Mouse (Mus musculus): ENCODE measurements at regions not wholly inside any gene's neighbourhood (a gene's known extent, or its start where the extent isn't known, plus 50 kb on each side); places are given as distances from the start of the nearest gene placed in this dataset.
A peak's percentile ranks its signal among the peaks of the same experiment; 100 is the strongest.

DNA sequence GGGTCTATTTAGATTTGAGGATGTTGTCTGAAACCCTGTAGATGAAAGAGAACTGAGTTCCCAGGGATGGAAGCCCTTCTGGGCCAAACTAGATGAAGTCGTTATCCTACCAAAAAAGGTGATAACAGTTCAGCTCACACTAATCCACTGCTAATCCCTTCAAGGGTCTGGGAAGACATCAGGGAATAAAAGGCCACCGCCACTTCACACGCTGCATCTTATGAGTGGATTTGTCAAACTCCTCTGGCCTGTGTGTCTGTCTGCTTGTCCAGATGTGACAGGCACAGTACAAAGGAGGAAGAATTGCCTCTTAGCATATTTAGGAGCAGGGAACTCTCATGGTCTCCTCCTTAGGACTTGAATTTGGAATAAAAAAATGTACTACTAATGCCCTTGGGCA, 171.2 kb upstream of the Tshz3 start:
- no peak for DNase-seq (ENCODE audit: low spot score, missing footprints)
- no peak overlapping the region for H3K4me3 ChIP-seq (ENCODE audit: low read depth, low read length)
- peaks cover 6% of the 10 kb centered on the region; the same call in 1 of the 2 replicates for H3K4me1 ChIP-seq (ENCODE audit: control insufficient read depth, insufficient read depth, low read length)
- no peak overlapping the region for H3K27ac ChIP-seq (ENCODE audit: low read depth, low read length)
- H3K9ac ChIP-seq (ENCODE audit: low read length): no peak overlapping the region
- no peak overlapping the region for H3K4me2 ChIP-seq
- no peaks in the 10 kb centered on the region for H3K36me3 ChIP-seq (ENCODE audit: control insufficient read depth, insufficient read depth, low read length)
- peaks cover 4% of the 10 kb centered on the region; the same call in 1 of the 2 replicates for H3K27me3 ChIP-seq (ENCODE audit: control insufficient read depth, insufficient read depth, low read length)
- ATAC-seq (ENCODE audit: low FRiP score): peak; percentile 50; the same call in 1 of the 2 replicates
- H3K9me3 ChIP-seq (ENCODE audit: control insufficient read depth, low read length): no peaks in the 10 kb centered on the region
- WGBS: 8% methylated on average over 3 of the region's 3 CpGs

- H3K4me2 ChIP-seq: no peak overlapping the region
Measured at GRCm38 (mm10) chr7:36529504-36530065, 168.3 kb upstream of the Tshz3 start.

GRCm38 (mm10) chr7:36531559-36531958, 166.4 kb upstream of the Tshz3 start:
- WGBS: 74% methylated on average over 1 of the region's 1 CpGs
- DNase-seq (ENCODE audit: low spot score, missing footprints): no peak
- ATAC-seq (ENCODE audit: low FRiP score): no peak

More at GRCm38 (mm10) chr7:36529504-36530065, 168.3 kb upstream of the Tshz3 start:
- H3K9me3 ChIP-seq (ENCODE audit: control insufficient read depth, low read length): no peaks in the 10 kb centered on the region
- peaks cover 4% of the 10 kb centered on the region; the same call in 1 of the 2 replicates for H3K27me3 ChIP-seq (ENCODE audit: control insufficient read depth, insufficient read depth, low read length)
- H3K36me3 ChIP-seq (ENCODE audit: control insufficient read depth, insufficient read depth, low read length): no peaks in the 10 kb centered on the region
- DNase-seq (ENCODE audit: low spot score, missing footprints): peak; percentile 59
- 86% methylated on average over 15 of the region's 15 CpGs for WGBS
- H3K9ac ChIP-seq (ENCODE audit: low read length): no peak overlapping the region
- no peak overlapping the region for H3K4me3 ChIP-seq (ENCODE audit: low read depth, low read length)
- no peak for ATAC-seq (ENCODE audit: low FRiP score)
- peaks cover 6% of the 10 kb centered on the region; the same call in 1 of the 2 replicates for H3K4me1 ChIP-seq (ENCODE audit: control insufficient read depth, insufficient read depth, low read length)
- no peak overlapping the region for H3K27ac ChIP-seq (ENCODE audit: low read depth, low read length)

DNA sequence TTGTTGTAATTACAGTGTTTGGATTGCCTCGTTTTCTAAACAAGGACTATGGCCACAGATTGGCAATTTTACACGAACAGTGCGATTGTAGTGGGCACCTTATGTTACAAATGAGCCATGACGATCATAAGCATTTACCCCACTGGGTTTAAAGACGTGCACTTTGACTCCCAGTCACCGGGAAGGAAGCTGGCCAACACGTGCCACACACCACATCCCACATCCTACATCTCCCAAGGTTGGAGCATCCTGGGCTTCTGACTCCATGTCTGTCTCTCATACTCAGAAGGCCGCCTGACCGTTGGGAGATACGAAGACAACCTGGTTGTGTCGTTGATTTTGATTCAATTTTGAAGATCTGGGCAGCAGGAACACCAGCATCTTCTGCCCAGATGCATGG, 159.8 kb upstream of the Tshz3 start:
- H3K4me3 ChIP-seq (ENCODE audit: low read depth, low read length): no peak overlapping the region
- no peaks in the 10 kb centered on the region for H3K36me3 ChIP-seq (ENCODE audit: control insufficient read depth, insufficient read depth, low read length)

More at GRCm38 (mm10) chr7:36531559-36531958, 166.4 kb upstream of the Tshz3 start:
- no peaks in the 10 kb centered on the region for H3K9me3 ChIP-seq (ENCODE audit: control insufficient read depth, low read length)
- peaks cover 4% of the 10 kb centered on the region; the same call in 1 of the 2 replicates for H3K27me3 ChIP-seq (ENCODE audit: control insufficient read depth, insufficient read depth, low read length)
- H3K36me3 ChIP-seq (ENCODE audit: control insufficient read depth, insufficient read depth, low read length): no peaks in the 10 kb centered on the region
- H3K4me1 ChIP-seq (ENCODE audit: control insufficient read depth, insufficient read depth, low read length): peaks cover 4% of the 10 kb centered on the region; the same call in 1 of the 2 replicates
- H3K9ac ChIP-seq (ENCODE audit: low read length): no peak overlapping the region
- H3K27ac ChIP-seq (ENCODE audit: low read depth, low read length): no peak overlapping the region
- no peak overlapping the region for H3K4me2 ChIP-seq
- no peak overlapping the region for H3K4me3 ChIP-seq (ENCODE audit: low read depth, low read length)

GRCm38 (mm10) chr7:36548007-36548406, 149.9 kb upstream of the Tshz3 start:
- H3K9me3 ChIP-seq (ENCODE audit: control insufficient read depth, low read length): no peaks in the 10 kb centered on the region
- no peak overlapping the region for H3K4me3 ChIP-seq (ENCODE audit: low read depth, low read length)
- peaks cover 4% of the 10 kb centered on the region; the same call in 1 of the 2 replicates for H3K4me1 ChIP-seq (ENCODE audit: control insufficient read depth, insufficient read depth, low read length)
- WGBS: 31% methylated on average over 14 of the region's 14 CpGs
- H3K9ac ChIP-seq (ENCODE audit: low read length): 0 out of 2 replicates have a peak overlapping the region, but pooled peaks have one; percentile 27
- DNase-seq (ENCODE audit: low spot score, missing footprints): no peak
- no peaks in the 10 kb centered on the region for H3K27me3 ChIP-seq (ENCODE audit: control insufficient read depth, insufficient read depth, low read length)
- H3K27ac ChIP-seq (ENCODE audit: low read depth, low read length): no peak overlapping the region
- ATAC-seq (ENCODE audit: low FRiP score): no peak
- H3K4me2 ChIP-seq: no peak overlapping the region
- H3K36me3 ChIP-seq (ENCODE audit: control insufficient read depth, insufficient read depth, low read length): no peaks in the 10 kb centered on the region

More for the DNA sequence above, 159.8 kb upstream of the Tshz3 start:
- 83% methylated on average over 11 of the region's 11 CpGs for WGBS
- no peaks in the 10 kb centered on the region for H3K4me1 ChIP-seq (ENCODE audit: control insufficient read depth, insufficient read depth, low read length)
- H3K27me3 ChIP-seq (ENCODE audit: control insufficient read depth, insufficient read depth, low read length): no peaks in the 10 kb centered on the region
- ATAC-seq (ENCODE audit: low FRiP score): no peak
- H3K27ac ChIP-seq (ENCODE audit: low read depth, low read length): no peak overlapping the region
- no peak overlapping the region for H3K9ac ChIP-seq (ENCODE audit: low read length)
- H3K4me2 ChIP-seq: no peak overlapping the region
- DNase-seq (ENCODE audit: low spot score, missing footprints): peak; percentile 69
- no peaks in the 10 kb centered on the region for H3K9me3 ChIP-seq (ENCODE audit: control insufficient read depth, low read length)

GRCm38 (mm10) chr7:36548440-36548839, 149.5 kb upstream of the Tshz3 start:
- Histone ChIP-seq H3K4me3 (ENCODE audit: low read depth, low read length) (no peak overlapping the region), H3K27ac (ENCODE audit: low read depth, low read length) (no peak overlapping the region), H3K4me1 (ENCODE audit: control insufficient read depth, insufficient read depth, low read length) (peaks cover 4% of the 10 kb centered on the region; the same call in 1 of the 2 replicates), H3K4me2 (no peak overlapping the region), H3K36me3 (ENCODE audit: control insufficient read depth, insufficient read depth, low read length) (no peaks in the 10 kb centered on the region), H3K9ac (ENCODE audit: low read length) (no peak overlapping the region), H3K9me3 (ENCODE audit: control insufficient read depth, low read length) (no peaks in the 10 kb centered on the region), H3K27me3 (ENCODE audit: control insufficient read depth, insufficient read depth, low read length) (no peaks in the 10 kb centered on the region)
- WGBS: 86% methylated on average over 5 of the region's 5 CpGs
- ATAC-seq (ENCODE audit: low FRiP score) (no peak), DNase-seq (ENCODE audit: low spot score, missing footprints) (no peak)

- DNase-seq (ENCODE audit: low spot score, missing footprints) (no peak), ATAC-seq (ENCODE audit: low FRiP score) (no peak)
- no peak overlapping the region for H3K27ac ChIP-seq (ENCODE audit: low read depth, low read length)
- no peak overlapping the region for H3K4me3 ChIP-seq (ENCODE audit: low read depth, low read length)
- WGBS: 86% methylated on average over 2 of the region's 2 CpGs
- H3K4me1 ChIP-seq (ENCODE audit: control insufficient read depth, insufficient read depth, low read length): no peaks in the 10 kb centered on the region
- H3K9ac ChIP-seq (ENCODE audit: low read length): no peak overlapping the region
- H3K4me2 ChIP-seq: no peak overlapping the region
- no peaks in the 10 kb centered on the region for H3K9me3 ChIP-seq (ENCODE audit: control insufficient read depth, low read length)
- no peaks in the 10 kb centered on the region for H3K27me3 ChIP-seq (ENCODE audit: control insufficient read depth, insufficient read depth, low read length)
- H3K36me3 ChIP-seq (ENCODE audit: control insufficient read depth, insufficient read depth, low read length): no peaks in the 10 kb centered on the region
Measured at GRCm38 (mm10) chr7:36571061-36571460, 126.9 kb upstream of the Tshz3 start.

DNA sequence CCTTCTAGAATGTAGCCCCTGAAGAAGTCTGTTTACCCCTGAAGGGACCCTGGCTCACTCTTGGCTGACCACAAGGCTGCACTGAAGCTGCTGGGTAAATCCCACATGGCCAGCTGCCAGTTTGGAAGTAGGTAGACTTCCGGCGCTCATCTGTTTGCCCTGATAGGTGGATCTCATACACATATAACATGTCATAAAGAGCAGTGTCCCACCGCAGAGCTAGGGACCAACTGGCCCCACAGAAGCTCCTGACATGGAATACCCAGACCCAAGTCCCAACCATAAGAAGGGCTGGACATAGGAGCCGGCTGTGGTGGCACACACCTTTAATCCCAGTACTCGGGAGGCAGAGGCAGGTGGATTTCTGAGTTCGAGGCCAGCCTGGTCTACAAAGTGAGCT, 115.8 kb upstream of the Tshz3 start:
- H3K4me3 ChIP-seq (ENCODE audit: low read depth, low read length): no peak overlapping the region
- no peak for DNase-seq (ENCODE audit: low spot score, missing footprints)
- H3K9ac ChIP-seq (ENCODE audit: low read length): no peak overlapping the region
- no peaks in the 10 kb centered on the region for H3K36me3 ChIP-seq (ENCODE audit: control insufficient read depth, insufficient read depth, low read length)
- H3K4me1 ChIP-seq (ENCODE audit: control insufficient read depth, insufficient read depth, low read length): no peaks in the 10 kb centered on the region
- no peak overlapping the region for H3K27ac ChIP-seq (ENCODE audit: low read depth, low read length)
- no peaks in the 10 kb centered on the region for H3K9me3 ChIP-seq (ENCODE audit: control insufficient read depth, low read length)
- 87% methylated on average over 6 of the region's 6 CpGs for WGBS
- no peak overlapping the region for H3K4me2 ChIP-seq
- H3K27me3 ChIP-seq (ENCODE audit: control insufficient read depth, insufficient read depth, low read length): no peaks in the 10 kb centered on the region
- no peak for ATAC-seq (ENCODE audit: low FRiP score)

DNA sequence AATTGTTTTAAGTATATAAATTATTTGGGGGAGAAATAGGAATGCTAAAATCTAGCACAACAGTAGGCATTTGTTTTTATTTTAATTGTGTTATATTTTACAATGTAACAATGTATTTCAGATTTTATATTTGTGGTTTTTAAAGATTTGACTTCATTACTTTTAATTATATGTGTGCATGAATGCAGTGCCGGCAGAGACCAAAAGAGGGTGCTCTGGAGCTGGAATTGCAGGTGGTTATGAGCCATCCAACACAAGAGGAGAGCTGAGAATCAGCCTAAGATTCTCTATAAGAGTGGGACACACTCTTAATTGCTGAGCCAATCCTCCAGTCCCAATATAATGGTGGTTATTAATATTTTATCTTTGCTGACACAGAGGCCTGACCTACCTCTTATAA, 112.9 kb upstream of the Tshz3 start:
- DNase-seq (ENCODE audit: low spot score, missing footprints): no peak
- 72% methylated on average over 1 of the region's 1 CpGs for WGBS

More for the DNA sequence above, 112.9 kb upstream of the Tshz3 start:
- no peak overlapping the region for H3K4me2 ChIP-seq
- H3K9ac ChIP-seq (ENCODE audit: low read length): no peak overlapping the region
- ATAC-seq (ENCODE audit: low FRiP score): no peak
- no peaks in the 10 kb centered on the region for H3K9me3 ChIP-seq (ENCODE audit: control insufficient read depth, low read length)
- no peaks in the 10 kb centered on the region for H3K36me3 ChIP-seq (ENCODE audit: control insufficient read depth, insufficient read depth, low read length)
- H3K4me3 ChIP-seq (ENCODE audit: low read depth, low read length): no peak overlapping the region
- no peak overlapping the region for H3K27ac ChIP-seq (ENCODE audit: low read depth, low read length)
- no peaks in the 10 kb centered on the region for H3K4me1 ChIP-seq (ENCODE audit: control insufficient read depth, insufficient read depth, low read length)
- no peaks in the 10 kb centered on the region for H3K27me3 ChIP-seq (ENCODE audit: control insufficient read depth, insufficient read depth, low read length)
